Mouse (Mus musculus): ENCODE measurements around the gene Hist1h2bk.
"Not testable (repeated sequence)": the region's sequence is repeated elsewhere in the genome, so short reads cannot be mapped to it uniquely, and the experiment has no call there.

DNA sequence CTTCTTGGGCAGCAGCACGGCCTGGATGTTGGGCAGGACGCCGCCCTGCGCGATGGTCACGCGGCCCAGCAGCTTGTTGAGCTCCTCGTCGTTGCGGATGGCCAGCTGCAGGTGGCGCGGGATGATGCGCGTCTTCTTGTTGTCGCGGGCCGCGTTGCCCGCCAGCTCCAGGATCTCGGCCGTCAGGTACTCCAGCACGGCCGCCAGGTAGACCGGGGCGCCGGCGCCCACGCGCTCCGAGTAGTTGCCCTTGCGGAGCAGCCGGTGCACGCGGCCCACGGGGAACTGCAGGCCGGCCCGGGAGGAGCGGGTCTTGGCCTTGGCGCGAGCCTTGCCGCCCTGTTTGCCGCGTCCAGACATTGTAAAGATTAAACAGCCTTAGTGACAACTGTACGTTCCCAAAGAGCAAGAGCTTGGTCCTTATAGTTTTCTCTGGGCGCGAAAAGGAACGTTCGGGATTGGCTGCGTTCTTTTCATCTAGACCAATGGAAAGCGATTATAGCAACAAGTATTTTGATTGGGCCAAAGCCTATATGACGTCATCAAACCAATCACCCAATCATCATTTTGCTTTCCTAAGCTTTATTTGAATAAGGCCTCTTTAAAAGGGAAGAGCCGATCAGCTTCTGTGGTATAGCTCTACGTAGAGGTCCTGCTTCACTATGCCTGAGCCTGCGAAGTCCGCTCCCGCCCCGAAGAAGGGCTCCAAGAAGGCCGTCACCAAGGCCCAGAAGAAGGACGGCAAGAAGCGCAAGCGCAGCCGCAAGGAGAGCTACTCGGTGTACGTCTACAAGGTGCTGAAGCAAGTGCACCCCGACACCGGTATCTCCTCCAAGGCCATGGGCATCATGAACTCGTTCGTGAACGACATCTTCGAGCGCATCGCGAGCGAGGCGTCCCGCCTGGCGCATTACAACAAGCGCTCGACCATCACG lies 7.2 kb downstream of the Hist1h2bk start, which contains the start of the genes Hist1h2ag and Hist1h2bj:
- TF ChIP-seq POLR2A (IDR thresholded peaks at IDR 0.05; ENCODE audit: extremely low read depth, insufficient read depth, low read length): peak; percentile 90
- not testable (repeated sequence) for TF ChIP-seq CTCF (IDR thresholded peaks at IDR 0.05; ENCODE audit: extremely low read depth, insufficient read depth, low read length)

All from cortical plate, adult 2 months (tissue).